Mouse (Mus musculus) embryonic facial prominence, embryonic 11.5 days (tissue): ENCODE measurements around the gene Mapk14. TPM values are rescaled to one million over a fixed set of nuclear protein-coding genes. Genes with fewer than 3 reads are reported as not detected.

Experiments
- ATAC-seq: fragments of 200-750 bp; cut with Nextera tagmentation; replicated peaks from 2 replicates; pipeline ENCODE4 v1.8.0; 2017; ENCODE audit warnings: low read depth; ENCODE audit not compliant: insufficient number of reproducible peaks, low FRiP score, low TSS enrichment
- DNase-seq: peaks from one replicate; pipeline ENCODE4 v3.0.0-alpha.2; 2015; ENCODE audit warnings: low spot score
- H3K27ac ChIP-seq: fragments of 300-500 bp; sonication (generic); replicated peaks from 2 replicates; pipeline ENCODE4 v1.5.1; 2014; ENCODE audit warnings: mild to moderate bottlenecking, low read depth, low read length, control low read depth
- H3K27me3 ChIP-seq: fragments of 300-500 bp; sonication (generic); 2 replicates; pipeline ENCODE4 v1.6.1; 2014; ENCODE audit warnings: mild to moderate bottlenecking, low read length, moderate library complexity, mixed read lengths; ENCODE audit not compliant: control insufficient read depth, insufficient read depth
- H3K36me3 ChIP-seq: fragments of 300-500 bp; sonication (generic); replicated peaks from 2 replicates; pipeline ENCODE4 v1.6.1; 2014; ENCODE audit warnings: low read depth, mild to moderate bottlenecking, low read length, moderate library complexity, mixed read lengths; ENCODE audit not compliant: control insufficient read depth, insufficient read depth
- H3K4me1 ChIP-seq: fragments of 300-500 bp; sonication (generic); 2 replicates; pipeline ENCODE4 v1.6.1; 2014; ENCODE audit warnings: low read length, mixed read lengths; ENCODE audit not compliant: control insufficient read depth, insufficient read depth
- H3K4me2 ChIP-seq: fragments of 300-500 bp; sonication (generic); 2 replicates; pipeline ENCODE4 v1.6.1; 2014; ENCODE audit warnings: low read depth, mild to moderate bottlenecking, control low read depth, low read length, moderate library complexity
- H3K4me3 ChIP-seq: fragments of 300-500 bp; sonication (generic); 2 replicates; pipeline ENCODE4 v1.5.1; 2014; ENCODE audit warnings: low read depth, low read length, control low read depth
- H3K9ac ChIP-seq: fragments of 300-500 bp; sonication (generic); replicated peaks from 2 replicates; pipeline ENCODE4 v1.6.1; 2014; ENCODE audit warnings: mild to moderate bottlenecking, control low read depth, low read length
- H3K9me3 ChIP-seq: fragments of 300-500 bp; sonication (generic); replicated peaks from 2 replicates; pipeline ENCODE4 v1.6.1; 2016; ENCODE audit warnings: mild to moderate bottlenecking, low read length, inconsistent platforms, mixed read lengths; ENCODE audit not compliant: control insufficient read depth
- WGBS: fragments of 180-500 bp; shearing (Covaris S2); extraction: QIAGEN DNeasy Blood & Tissue Kit; methylation state at CpG from one replicate; pipeline ENCODE4 v1.1.7; 2014; 5-methylcytosine and 5-hydroxymethylcytosine counted together
- polyA plus RNA-seq: library from polyadenylated mRNA; unstranded; fragments of >200 nt; fragmentation: Nextera tagmentation; extraction: Ambion mirVana; gene quantifications from 2 replicates; pipeline ENCODE4 v1.2.1, GENCODE M21; 2014

The Mapk14 gene
- 53.0 and 53.7 TPM in 2 replicates for polyA plus RNA-seq

DNA sequence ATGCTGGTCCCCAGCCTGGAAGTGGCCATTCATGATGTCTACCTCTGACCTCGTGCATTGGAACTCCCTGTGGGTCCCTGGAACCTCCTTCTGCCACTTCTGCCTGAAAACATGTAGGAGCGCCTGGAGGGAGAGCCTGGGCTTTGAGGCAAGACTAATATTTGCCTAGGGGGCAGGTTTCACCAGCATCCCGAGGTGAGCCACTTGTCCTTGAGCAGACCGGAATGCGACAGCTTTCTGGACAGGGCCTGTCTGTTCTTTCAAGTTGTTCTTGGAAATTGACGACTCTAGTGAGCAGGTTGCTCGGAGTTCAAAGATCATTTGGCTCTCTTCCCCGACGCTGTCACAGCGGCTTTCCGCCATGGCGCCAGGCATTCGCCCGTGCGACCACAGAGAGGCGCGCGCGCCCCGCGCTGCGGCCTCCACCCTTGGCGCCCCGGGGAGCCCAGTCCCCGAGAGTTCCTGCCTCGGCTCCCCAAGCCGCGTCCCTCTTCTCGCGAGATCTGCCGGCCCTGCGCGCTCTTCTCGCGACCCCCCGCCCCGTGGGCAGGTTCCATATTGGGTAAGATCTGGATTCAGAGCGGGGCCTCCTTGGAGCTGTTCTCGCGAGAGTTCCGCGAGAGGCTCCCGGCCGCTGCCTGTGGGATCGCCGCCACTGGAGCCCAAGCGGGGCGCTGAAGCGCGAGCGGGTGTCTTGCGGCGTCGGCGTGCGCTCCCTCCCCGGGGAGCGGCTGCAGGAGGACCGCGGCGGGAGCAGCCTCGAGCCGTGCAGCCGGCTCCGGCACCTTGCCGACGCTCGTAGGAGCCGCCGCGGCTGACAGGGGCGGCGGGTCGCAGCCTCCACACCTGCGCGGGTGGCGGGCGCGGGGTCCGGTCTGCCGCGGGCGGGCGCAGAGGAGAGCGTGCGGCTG lies at the start of gene Mapk14:
Mapk14 (plus strand) TSS at position 554 of the 911 bp plus-strand sequence.
- H3K27me3 ChIP-seq, result peaks cover 3% of the 10 kb centered on the region; the same call in 1 of the 2 replicates
- peak; percentile 85 for ATAC-seq
- peak within 1 kb of the TSS; percentile 70 for H3K4me2 ChIP-seq
- DNase-seq, result peak; percentile 100
- H3K9ac ChIP-seq, result peak within 1 kb of the TSS; percentile 93
- no peaks in the 10 kb centered on the region for H3K36me3 ChIP-seq
- H3K4me1 ChIP-seq, result peaks cover 4% of the 10 kb centered on the region
- H3K27ac ChIP-seq, result peak within 1 kb of the TSS; percentile 92
- peak within 1 kb of the TSS; percentile 98 for H3K4me3 ChIP-seq
- no peaks in the 10 kb centered on the region for H3K9me3 ChIP-seq
- WGBS, result under 1% methylated on average over 86 of the region's 86 CpGs

DNA sequence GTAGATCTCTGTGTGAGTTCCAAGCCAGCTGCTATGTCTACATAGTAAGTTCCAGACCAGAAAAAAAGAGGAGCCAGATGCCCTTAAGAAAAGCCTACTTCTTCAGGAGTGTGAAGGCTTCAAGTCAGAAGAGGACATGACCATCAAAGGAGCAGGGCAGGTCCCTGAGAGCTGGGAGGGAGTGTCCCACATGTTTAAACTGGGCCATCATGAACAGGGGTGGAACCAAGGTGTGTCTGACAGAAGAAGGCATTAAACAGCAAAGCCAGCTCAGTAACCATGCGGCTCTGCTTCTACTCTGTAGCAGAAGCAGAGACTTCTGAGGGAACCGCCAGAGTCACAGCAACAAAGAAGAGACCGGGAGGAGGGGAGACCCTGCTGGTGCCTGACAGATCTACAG lies 47.4 kb upstream of the Mapk14 start:
- DNase-seq (no peak), ATAC-seq (no peak)
- Histone ChIP-seq H3K4me3 (no peak overlapping the region), H3K36me3 (no peaks in the 10 kb centered on the region), H3K27ac (no peak overlapping the region), H3K4me2 (no peak overlapping the region), H3K9me3 (no peaks in the 10 kb centered on the region), H3K27me3 (no peaks in the 10 kb centered on the region), H3K4me1 (no peaks in the 10 kb centered on the region), H3K9ac (no peak overlapping the region)
- 41% methylated on average over 3 of the region's 3 CpGs for WGBS

DNA sequence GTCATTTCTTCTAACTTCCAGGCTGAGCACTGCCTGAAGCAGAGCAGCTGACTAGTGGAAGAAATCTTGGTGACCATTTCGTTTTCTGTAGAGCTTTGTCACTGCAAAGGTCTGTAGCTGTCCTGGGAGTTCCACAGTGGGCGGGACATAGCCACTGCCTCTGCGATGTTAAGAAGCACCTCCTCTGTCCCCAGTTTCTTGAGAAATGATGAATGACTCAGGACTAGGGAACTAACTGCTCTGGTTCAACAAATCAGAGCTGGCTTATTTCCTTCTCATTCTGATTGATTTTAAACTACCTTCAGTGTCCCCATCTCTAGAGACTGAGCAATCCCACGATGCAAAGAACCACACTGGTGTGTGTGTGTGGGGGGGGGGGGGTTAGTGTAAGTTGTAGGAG lies 47.0 kb upstream of the Mapk14 start:
- Histone ChIP-seq H3K9ac (no peak overlapping the region), H3K4me2 (no peak overlapping the region), H3K4me1 (no peaks in the 10 kb centered on the region), H3K9me3 (no peaks in the 10 kb centered on the region), H3K27me3 (no peaks in the 10 kb centered on the region), H3K27ac (no peak overlapping the region), H3K4me3 (no peak overlapping the region), H3K36me3 (no peaks in the 10 kb centered on the region)
- no peak for ATAC-seq
- WGBS, result 51% methylated on average over 4 of the region's 4 CpGs
- DNase-seq, result no peak

DNA sequence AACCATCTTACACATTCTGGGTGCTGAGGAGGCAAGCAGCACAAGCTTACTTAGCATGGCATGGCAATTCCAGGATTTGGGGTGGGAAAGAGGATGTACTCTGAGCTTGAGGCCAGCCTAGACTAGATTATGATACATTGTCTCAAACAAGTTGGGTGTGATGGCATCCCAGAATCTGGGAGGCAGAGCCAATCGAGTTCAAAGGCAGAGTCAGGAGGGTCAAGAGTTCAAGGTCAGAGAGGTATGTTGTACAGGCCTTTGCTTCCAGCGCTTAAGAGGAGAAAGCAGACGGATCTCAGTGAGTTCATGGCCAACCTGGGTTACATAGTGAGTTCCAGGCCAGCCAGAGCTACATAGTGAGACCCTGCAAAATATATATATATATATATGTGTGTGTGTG lies 44.9 kb upstream of the Mapk14 start:
- no peak overlapping the region for H3K9ac ChIP-seq
- no peak overlapping the region for H3K4me2 ChIP-seq
- DNase-seq, result no peak
- 58% methylated on average over 3 of the region's 3 CpGs for WGBS
- no peaks in the 10 kb centered on the region for H3K36me3 ChIP-seq
- no peaks in the 10 kb centered on the region for H3K9me3 ChIP-seq
- H3K4me3 ChIP-seq, result no peak overlapping the region
- H3K27me3 ChIP-seq, result no peaks in the 10 kb centered on the region
- no peak overlapping the region for H3K27ac ChIP-seq
- no peaks in the 10 kb centered on the region for H3K4me1 ChIP-seq
- ATAC-seq, result no peak

DNA sequence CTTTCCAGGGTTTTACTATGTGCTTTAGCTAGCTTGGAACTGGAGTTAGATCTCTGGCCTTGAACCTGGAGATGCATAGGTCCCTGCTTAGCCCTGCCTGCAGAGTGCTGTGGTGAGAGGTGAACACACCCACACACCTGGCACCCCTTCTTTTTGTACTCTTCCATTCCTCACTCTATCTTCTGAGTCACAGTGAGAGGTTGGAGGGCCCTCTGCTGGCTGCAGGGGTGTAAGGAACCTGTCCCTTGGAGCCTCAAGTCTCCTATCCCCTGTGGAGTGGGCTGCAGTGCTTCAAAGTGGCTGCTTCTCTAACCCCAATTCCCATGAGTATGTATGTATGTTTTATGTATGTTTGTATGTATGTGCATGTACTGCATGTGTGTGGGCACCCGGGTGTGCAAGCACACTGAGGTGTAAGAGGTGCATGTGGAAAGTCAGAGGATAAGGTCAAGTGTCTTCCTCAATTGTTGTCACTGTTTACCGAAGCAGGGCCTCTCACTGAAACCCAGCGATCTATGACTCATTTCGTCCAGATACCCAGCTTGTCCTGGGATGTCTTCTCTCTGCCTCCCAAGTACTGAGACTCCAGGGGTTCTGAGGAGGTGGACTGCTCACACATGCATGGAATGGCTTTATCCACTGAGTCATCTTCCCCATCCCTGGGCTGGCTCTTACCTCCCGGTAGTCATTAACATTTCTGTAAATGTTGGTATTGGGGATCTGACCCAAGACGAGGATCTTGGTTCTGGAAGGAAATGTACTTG lies 42.3 kb upstream of the Mapk14 start:
- no peak overlapping the region for H3K9ac ChIP-seq
- ATAC-seq, result no peak
- 48% methylated on average over 6 of the region's 6 CpGs for WGBS
- H3K27me3 ChIP-seq, result no peaks in the 10 kb centered on the region
- H3K4me2 ChIP-seq, result no peak overlapping the region
- no peak overlapping the region for H3K4me3 ChIP-seq
- H3K27ac ChIP-seq, result no peak overlapping the region
- H3K4me1 ChIP-seq, result no peaks in the 10 kb centered on the region
- H3K36me3 ChIP-seq, result no peaks in the 10 kb centered on the region
- peak; percentile 50 for DNase-seq
- no peaks in the 10 kb centered on the region for H3K9me3 ChIP-seq

DNA sequence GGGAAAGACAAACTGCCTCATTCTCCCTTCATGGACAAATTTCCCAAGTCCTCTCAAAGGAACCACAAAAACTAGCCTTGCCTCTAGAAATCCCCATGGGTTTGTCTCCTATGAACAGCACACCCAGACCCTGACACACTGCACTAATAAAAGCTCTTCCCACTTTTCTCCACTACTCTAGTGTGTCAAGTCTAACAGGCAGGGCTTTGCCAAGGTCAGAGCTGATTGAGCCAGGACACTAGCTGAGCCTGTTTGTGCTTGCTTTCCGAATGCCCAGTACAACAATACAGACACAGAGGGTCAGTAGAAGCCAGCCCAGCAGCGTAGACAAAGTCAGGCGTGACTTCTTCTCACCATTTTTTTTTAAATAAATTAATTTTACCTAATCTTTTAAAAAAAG lies 40.9 kb upstream of the Mapk14 start:
- Histone ChIP-seq H3K4me3 (no peak overlapping the region), H3K27me3 (no peaks in the 10 kb centered on the region), H3K9ac (no peak overlapping the region), H3K9me3 (no peaks in the 10 kb centered on the region), H3K4me2 (no peak overlapping the region), H3K27ac (no peak overlapping the region), H3K36me3 (no peaks in the 10 kb centered on the region), H3K4me1 (no peaks in the 10 kb centered on the region)
- ATAC-seq, result no peak
- 66% methylated on average over 3 of the region's 3 CpGs for WGBS
- DNase-seq, result no peak

DNA sequence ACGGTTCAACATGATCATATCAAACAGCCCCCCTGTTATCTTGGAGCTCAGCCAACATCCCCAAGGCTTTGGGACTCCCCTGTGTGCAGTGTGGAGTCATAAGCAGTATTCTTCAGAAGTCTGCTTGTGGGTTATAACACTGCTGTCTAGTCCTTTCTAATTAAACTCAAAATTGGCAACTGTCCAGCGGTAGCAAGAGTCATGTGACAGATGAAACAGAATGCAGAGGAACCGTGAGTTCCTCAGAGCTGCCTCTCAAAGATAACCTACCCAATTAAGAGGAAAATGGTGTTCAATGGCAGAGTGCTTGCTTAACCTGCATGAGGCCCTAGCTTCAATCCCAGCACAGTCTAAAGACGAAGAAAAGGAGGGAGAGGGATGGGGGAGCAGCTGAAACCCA lies 33.2 kb upstream of the Mapk14 start:
- no peaks in the 10 kb centered on the region for H3K9me3 ChIP-seq
- H3K36me3 ChIP-seq, result no peaks in the 10 kb centered on the region
- no peak overlapping the region for H3K9ac ChIP-seq
- H3K4me2 ChIP-seq, result no peak overlapping the region
- H3K4me1 ChIP-seq, result no peaks in the 10 kb centered on the region
- no peak overlapping the region for H3K27ac ChIP-seq
- no peak overlapping the region for H3K4me3 ChIP-seq
- ATAC-seq (no peak), DNase-seq (no peak)
- 48% methylated on average over 4 of the region's 4 CpGs for WGBS
- H3K27me3 ChIP-seq, result no peaks in the 10 kb centered on the region

DNA sequence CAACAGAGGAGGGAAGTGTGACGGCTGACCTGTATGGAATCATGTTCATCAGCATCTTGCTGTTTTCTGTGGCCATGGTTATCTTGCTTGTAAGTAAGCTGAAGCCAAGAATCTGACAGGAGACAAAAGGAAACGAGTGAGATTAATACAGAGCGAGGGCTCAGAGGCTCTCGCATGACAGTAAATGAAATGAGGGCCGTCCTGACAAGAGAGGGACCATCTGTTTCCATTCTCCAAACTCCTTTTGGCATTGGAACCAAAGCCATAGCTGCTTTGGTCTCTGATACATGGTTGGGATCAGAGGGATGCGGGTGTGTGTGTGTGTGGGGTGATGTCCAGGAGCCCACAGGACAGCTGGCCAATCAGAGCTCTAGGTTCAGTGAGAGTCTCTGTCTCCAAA lies 31.6 kb upstream of the Mapk14 start:
- Histone ChIP-seq H3K4me2 (no peak overlapping the region), H3K27me3 (no peaks in the 10 kb centered on the region), H3K9ac (no peak overlapping the region), H3K4me1 (no peaks in the 10 kb centered on the region), H3K27ac (no peak overlapping the region), H3K9me3 (no peaks in the 10 kb centered on the region), H3K36me3 (no peaks in the 10 kb centered on the region), H3K4me3 (no peak overlapping the region)
- no peak for ATAC-seq
- no peak for DNase-seq
- WGBS, result 66% methylated on average over 6 of the region's 6 CpGs
